Mouse (Mus musculus) gastrocnemius, postnatal 36 days (tissue): ENCODE data around the gene Wwc1. TPM values are rescaled to one million over a fixed set of nuclear protein-coding genes. Genes with fewer than 3 reads are reported as not detected.

Experiments
- DNase-seq, 2 experiments: peaks; one replicate each; pipeline ENCODE4 v3.0.0; 2022
- intact Hi-C: fragments of 180-260 bp; cut with DNase I; formaldehyde crosslinking; loops from one replicate; pipeline ENCODE4 v1.15.1; 2025
- total RNA-seq, 2 experiments: library from RNA; stranded (reverse); gene quantifications; 2 replicates each; pipeline ENCODE4 v1.2.3; 2021

Gene Wwc1
- total RNA-seq, 2 experiments from 2014 or later: 0.31 TPM; not detected in 1

DNA sequence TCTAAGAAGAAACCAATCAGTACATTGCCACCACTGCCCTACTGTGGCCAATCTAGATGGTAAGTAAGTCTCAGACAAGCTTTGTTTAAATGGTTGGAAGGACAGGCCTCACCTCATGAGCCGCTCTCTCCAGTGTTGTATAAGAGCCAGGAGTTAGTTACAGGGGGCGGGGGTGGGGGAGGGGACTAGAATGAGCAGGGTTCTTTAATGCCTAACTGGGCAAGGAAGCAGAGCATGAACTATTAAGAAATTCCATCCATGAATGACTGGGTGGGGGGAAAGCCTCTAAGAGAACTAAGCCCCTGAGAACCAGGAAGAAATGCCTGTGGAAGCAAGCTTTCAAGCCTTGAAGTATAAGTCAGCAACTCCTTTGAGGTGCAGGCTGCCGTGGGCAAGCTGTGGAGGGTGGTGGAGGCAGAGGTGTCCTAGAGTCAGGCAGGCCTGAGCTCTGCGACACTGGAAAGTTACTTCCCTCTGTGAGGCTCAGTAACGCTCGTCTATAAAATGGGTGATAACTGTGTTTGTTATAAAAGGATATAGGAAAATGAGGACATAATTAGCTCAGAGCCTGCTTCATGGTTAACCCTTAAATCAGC is 41.4 kb downstream of the Wwc1 start:
- intact Hi-C loops: no loop called here
- DNase-seq: no peak

DNA sequence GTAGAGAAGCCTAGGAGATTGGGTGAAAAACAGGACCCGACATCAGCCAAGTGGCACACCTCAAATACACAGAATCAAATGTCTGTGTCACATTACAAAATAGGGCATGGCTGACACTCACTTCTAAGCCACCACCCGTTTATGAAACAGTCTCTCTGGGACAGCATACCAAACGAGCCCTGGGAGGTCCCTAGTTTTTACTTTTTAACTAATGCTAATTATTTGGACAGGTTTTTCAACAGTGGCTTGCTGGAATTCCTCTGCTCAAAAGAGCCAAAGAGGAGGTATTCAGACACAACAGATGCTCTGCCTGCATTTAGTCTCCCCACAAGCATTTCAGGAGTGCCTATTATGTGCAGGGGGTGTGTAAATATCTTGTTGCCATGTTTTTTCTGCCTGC is 44.7 kb downstream of the Wwc1 start:
- intact Hi-C loops: no loop called here
- DNase-seq: no peak

DNA sequence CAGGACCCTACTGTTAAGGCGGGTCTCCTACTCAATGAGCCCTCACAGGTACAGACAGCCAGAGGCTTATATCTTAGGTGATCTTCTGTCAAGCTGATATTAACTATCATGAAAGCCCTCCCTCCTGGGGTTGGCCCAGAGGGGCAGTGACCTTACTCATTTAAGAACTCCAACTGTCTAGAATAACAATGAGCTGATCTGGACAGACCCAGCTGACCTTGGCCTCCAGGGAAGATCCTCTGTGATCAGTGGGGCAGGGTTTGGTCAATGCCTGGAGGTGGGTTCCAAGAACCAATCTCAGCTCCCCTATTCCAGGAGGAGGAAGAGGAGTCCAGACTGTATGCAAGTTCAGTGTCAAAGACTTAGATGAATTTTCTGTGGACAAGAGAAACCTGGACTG is 45.2 kb downstream of the Wwc1 start:
- intact Hi-C loops: no loop called here
- DNase-seq: no peak

DNA sequence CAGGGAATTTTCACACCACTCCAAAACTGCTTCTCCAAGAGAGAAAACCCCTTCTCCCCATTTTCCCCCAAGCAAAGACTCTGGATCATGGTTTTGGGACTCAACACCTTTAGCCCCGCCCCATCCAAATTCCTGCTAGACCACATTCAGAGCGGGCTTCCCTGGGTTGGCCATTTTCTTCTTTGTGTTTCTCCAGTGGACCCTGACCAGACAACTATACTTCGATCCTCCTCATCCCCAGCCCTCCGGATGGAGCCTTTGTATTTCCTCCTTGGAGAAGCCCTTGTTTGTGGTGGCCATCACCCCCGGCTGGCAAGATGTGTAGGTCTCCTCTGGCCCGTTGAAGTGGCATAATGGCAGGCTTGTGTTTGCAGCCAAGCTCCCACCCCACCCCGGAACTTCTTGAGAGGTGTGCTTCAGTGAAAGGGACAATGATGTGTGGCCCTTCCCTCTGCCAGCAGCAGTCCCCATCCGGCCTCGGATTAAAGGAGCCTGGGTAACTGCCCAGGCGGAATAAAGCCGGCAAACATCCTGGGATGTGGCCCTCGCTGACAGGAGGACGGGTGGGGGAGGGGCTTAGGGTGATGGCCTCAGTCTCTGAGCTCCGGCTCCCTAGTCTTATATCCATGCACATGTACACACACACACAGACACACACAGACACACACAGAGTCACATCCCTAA is 46.8 kb downstream of the Wwc1 start:
- intact Hi-C loops: no loop called here
- no peak for DNase-seq

DNA sequence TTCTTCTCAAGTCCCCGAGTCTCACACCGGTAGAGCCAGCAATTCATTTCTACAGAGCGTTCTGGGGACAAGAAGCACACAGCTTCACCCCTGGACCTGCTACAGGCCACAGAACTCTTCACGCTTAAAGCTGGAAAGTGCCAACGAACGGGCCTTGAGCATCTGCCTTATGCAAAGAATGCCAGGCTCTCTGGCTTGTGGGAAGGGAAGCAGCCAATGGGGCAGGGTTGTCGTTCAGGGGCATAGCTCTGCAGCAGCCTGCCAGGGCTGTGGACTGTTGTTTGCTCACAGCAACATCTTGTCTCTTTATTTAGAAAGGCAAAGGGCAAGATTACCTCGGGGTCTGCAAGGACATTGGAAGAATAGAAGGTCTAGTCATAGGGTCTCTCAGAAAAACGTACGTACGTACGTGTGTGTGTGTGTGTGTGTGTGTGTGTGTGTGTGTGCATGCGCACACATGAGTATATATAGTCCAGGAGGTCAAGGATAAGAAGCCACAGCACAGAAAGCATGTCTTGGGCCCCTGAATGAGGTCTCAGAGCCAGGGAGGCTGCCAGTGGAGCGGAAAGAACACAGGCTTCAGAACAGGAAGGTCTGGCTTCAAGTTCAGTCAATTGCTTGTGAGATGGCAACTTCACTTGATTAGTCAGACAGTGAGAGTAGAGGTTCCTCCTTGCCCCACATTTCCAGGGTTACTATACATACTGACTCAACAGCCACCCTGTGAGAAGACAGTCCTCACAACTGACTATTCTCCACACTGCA is 48.0 kb downstream of the Wwc1 start:
- intact Hi-C loops: no loop called here
- DNase-seq: no peak

GRCm38 (mm10) chr11:35930511-35931060 is 49.7 kb downstream of the Wwc1 start:
- intact Hi-C loops: no loop called here
- no peak for DNase-seq

DNA sequence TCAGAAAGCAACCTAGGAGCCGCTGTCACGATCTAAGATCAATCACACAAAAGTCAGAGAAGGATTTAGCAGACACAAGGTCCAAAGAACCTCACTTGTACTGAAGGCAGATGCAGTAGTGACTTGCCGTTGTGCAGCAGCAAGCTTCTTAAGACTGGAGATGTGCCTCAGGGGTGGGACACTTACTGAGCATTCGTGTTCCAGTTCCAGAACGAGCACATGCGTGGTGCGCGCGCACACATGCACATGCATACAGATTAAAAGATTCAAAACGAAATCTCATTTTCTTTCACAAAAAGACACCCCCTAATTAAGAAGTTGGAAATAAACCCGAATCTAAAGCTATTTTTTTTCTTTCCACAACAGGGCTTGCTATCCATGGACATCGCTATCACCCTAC is 51.9 kb downstream of the Wwc1 start:
- DNase-seq: no peak
- intact Hi-C loops: no loop called here

- intact Hi-C loops: no loop called here
- DNase-seq: no peak
Observed at GRCm38 (mm10) chr11:35927309-35927708, 53.0 kb downstream of the Wwc1 start.

GRCm38 (mm10) chr11:35925592-35925991 is 54.7 kb downstream of the Wwc1 start:
- intact Hi-C loops: no loop called here

DNA sequence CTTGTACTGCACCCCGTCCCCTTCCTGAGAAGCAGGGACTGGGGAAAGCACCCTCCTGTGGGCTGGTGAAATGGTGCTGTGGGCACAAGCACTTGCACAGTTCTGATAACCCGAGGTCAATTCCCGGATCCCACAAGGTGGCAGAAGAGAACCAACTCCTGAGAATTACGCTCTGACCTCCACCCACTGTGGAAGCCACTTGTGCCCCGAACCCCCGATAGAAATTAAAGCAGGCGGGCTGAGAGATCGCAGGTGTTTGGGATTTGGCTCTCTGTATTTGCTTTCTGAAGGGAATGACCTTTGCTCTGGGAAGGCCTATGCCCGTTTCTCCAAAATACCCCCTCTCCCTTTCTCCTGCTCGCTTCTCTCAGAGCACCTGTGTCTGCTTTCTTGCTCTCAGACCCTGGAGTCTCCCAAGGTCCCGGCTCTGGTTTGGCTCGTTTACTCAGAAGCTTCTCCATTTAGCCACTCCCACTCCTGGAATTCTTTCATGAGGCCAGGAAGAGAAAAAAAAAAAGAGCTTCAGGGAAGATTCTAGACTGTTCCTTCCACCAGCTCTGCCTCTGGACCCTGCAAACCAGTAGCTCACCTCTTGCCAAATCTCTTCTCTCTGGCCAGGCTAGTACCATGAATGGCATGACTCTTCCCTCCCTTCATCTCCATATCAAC is 58.0 kb downstream of the Wwc1 start:
- intact Hi-C loops: loop anchor here (5.0 kb wide), 1 partner anchor 85 kb away; no protein-coding TSS in a partner anchor
- DNase-seq: no peak

More at GRCm38 (mm10) chr11:35925592-35925991, 54.7 kb downstream of the Wwc1 start:
- no peak for DNase-seq

DNA sequence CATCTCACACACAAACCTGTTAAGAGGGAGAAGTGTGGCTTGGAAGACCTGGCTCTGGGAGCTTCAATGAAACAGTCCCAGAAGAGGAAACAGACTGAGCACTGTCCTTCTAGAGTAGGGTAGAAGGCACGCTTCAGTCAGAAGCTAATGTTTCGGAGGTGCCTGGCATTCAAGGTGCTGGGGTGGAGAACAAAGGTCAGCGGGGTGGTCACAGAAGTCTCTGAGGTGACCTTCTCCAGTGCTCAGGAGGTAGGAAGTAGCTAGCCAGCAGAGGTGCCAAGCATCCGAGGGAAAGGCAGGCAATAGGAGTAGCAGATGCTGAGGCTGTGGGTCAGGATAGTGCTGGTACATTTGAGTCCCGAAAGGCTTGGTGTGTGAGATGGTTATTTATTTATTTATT is 59.6 kb downstream of the Wwc1 start:
- DNase-seq: no peak
- intact Hi-C loops: loop anchor here (5.0 kb wide), 1 partner anchor 87 kb away; no protein-coding TSS in a partner anchor

DNA sequence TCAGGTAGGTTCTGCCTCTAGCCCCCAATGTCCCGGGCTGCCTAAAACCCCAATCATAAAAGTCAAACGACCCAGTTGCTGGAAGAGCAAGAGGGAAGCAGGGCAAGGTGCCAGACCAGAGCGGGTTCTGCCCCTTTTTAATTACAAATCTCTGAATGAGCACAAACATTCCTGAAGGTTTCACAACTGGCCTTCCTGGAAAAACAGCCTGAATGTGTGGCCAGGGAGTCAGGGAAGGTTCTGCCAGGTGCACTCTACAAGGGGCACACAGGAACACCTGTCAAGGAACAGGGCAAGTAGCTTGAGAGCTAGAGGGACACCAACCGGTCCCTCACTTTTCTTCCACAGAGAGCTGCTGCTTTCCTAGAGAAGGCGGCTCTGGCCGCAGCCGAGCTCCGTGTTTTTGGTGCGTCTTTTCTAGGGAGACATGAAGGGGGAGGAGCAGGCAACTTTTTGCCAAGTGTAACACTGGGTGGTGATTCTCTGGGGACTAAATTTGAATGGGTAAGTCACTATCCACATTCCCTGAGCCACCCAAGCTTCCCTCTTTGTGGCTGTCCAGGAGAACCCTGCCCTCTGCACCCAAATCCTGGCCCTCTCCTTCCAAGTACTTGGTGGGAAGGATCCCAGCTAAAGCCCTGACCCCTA is 60.3 kb downstream of the Wwc1 start:
- intact Hi-C loops: loop anchor here (5.0 kb wide), 1 partner anchor 87 kb away; no protein-coding TSS in a partner anchor

DNA sequence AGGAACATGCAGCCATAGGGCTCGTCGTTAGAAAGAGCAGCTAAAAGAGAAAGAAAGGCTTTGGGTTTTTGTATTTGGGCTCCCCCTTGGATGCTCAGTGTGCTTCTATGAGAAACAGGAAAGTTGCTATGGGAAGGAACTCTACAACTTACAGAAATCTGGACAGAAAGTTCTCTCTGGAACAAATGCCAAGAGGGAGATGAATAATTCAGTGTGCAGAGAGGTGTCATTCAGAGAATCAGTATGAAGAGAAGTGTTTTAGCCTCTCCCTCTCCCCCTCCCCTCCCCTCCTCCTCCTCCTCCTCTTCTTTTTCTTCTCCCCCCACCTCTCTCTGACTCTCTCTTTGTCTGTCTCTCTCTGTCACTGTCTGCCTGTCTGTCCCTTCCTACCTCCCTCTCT is 60.9 kb downstream of the Wwc1 start:
- DNase-seq: no peak
- intact Hi-C loops: no loop called here

More for the DNA sequence above, 60.3 kb downstream of the Wwc1 start:
- DNase-seq: no peak

GRCm38 (mm10) chr11:35916466-35917185 is 63.7 kb downstream of the Wwc1 start:
- intact Hi-C loops: no loop called here
- no peak for DNase-seq

- intact Hi-C loops: no loop called here
- no peak for DNase-seq
Observed at GRCm38 (mm10) chr11:35915546-35915945, 64.8 kb downstream of the Wwc1 start.

DNA sequence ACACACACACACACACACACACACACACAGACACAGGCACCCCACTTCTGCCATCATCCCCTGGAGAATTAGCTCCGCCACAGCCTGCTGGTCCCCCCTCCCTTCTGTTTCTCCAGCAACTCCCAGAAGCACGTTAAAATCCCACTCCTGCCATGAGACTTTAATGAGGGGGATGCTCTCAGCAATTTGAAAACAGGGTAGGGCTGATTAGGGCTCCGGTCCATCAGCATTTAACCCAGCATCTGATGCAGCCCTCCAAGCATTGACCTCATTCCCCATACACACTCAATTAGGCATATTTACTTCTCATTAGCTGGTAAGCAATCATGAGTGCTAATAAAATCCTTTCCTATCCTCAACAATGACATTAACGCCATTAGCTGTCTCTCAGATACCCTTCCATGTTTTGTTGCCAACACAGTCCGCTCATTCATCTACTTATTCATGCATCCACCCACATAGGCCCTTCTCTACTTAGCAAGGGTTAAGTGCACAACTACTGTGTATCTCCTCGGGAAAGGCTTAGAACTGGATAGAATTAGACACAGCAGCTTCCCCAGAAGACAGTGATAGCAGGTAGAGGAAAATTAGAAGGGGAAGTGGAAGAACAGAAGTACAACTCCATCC is 66.8 kb downstream of the Wwc1 start:
- intact Hi-C loops: no loop called here
- no peak for DNase-seq

- intact Hi-C loops: no loop called here
- DNase-seq: no peak
Observed at GRCm38 (mm10) chr11:35904955-35905550, 75.3 kb downstream of the Wwc1 start.

GRCm38 (mm10) chr11:35903079-35903478 is 77.2 kb downstream of the Wwc1 start:
- no peak for DNase-seq
- intact Hi-C loops: no loop called here

DNA sequence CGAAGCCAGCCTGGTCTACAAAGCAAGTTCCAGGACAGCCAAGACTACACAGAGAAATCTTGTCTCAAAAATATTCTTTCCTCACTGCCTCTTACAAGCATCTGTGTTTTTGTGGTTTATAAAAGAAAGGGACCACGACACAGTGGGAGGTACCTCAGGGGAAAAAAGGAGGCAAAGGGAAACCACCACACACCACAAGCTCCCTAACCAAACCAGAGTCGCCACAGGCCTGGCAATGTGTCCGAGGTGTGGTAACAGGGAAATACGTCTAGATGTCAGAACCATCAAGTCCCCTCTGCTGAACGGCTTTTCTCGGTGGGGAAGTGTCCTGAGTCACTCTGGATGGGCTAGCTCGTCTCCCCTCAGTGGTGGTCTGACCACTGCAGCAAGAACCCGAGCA is 80.4 kb downstream of the Wwc1 start:
- intact Hi-C loops: no loop called here

More for the DNA sequence above, 80.4 kb downstream of the Wwc1 start:
- no peak for DNase-seq
